Mouse (Mus musculus): ENCODE results near the gene Inhbc. TPM values are rescaled to one million over a fixed set of nuclear protein-coding genes. Genes with fewer than 3 reads are reported as not detected.
"Not testable (repeated sequence)": the region's sequence is repeated elsewhere in the genome, so short reads cannot be mapped to it uniquely, and the experiment has no call there.

Gene Inhbc
- total and polyA plus RNA-seq, 3 experiments: 0.08 to 0.20 TPM; not detected in 1

- DNase-seq: peak; percentile 52
Measured at GRCm38 (mm10) chr10:127326828-127327227, 43.4 kb downstream of the Inhbc start.

- DNase-seq: peak; percentile 53
Measured at GRCm38 (mm10) chr10:127326017-127326801, 44.0 kb downstream of the Inhbc start.

- no peak for DNase-seq
Measured at GRCm38 (mm10) chr10:127325454-127326016, 44.7 kb downstream of the Inhbc start.

- DNase-seq: peak; percentile 33
Measured at GRCm38 (mm10) chr10:127324495-127324894, 45.7 kb downstream of the Inhbc start.

GRCm38 (mm10) chr10:127323131-127323855 is 46.9 kb downstream of the Inhbc start:
- no peak for DNase-seq

- no peak for DNase-seq
Measured at GRCm38 (mm10) chr10:127322669-127323068, 47.6 kb downstream of the Inhbc start.

- no peak for DNase-seq
Measured at GRCm38 (mm10) chr10:127322178-127322577, 48.1 kb downstream of the Inhbc start.

- DNase-seq: no peak
Measured at GRCm38 (mm10) chr10:127321621-127322020, 48.6 kb downstream of the Inhbc start, which contains the start of gene Arhgap9. Gene Arhgap9, plus strand, starts transcription at chr10:127321964.

GRCm38 (mm10) chr10:127319969-127320368 is 50.3 kb downstream of the Inhbc start:
- no peak for DNase-seq

- DNase-seq: no peak
Measured at GRCm38 (mm10) chr10:127318009-127318408, 52.2 kb downstream of the Inhbc start.

GRCm38 (mm10) chr10:127317277-127317676 is 53.0 kb downstream of the Inhbc start:
- DNase-seq: no peak

GRCm38 (mm10) chr10:127314950-127315349 is 55.3 kb downstream of the Inhbc start:
- not testable (repeated sequence) for DNase-seq

GRCm38 (mm10) chr10:127313516-127313915 is 56.7 kb downstream of the Inhbc start:
- DNase-seq: peak; percentile 38

GRCm38 (mm10) chr10:127312858-127313257 is 57.4 kb downstream of the Inhbc start:
- no peak for DNase-seq

GRCm38 (mm10) chr10:127312356-127312676 is 57.9 kb downstream of the Inhbc start:
- peak; percentile 83 for DNase-seq

GRCm38 (mm10) chr10:127311476-127312355 is 58.5 kb downstream of the Inhbc start, which contains the start of gene Mars:
Gene Mars, minus strand, starts transcription at chr10:127311786.
- DNase-seq: peak; percentile 98

GRCm38 (mm10) chr10:127310523-127311475 is 59.4 kb downstream of the Inhbc start:
- no peak for DNase-seq

GRCm38 (mm10) chr10:127309167-127309566 is 61.1 kb downstream of the Inhbc start:
- not testable (repeated sequence) for DNase-seq

Data from adrenal gland, adult 2 months (tissue).